Mouse (Mus musculus) neural tube, embryonic 13.5 days (tissue): ENCODE results near the gene Slamf9. TPM values are rescaled to one million over a fixed set of nuclear protein-coding genes. Genes with fewer than 3 reads are reported as not detected.

ENCODE experiments used
- ATAC-seq: fragments of 200-750 bp; cut with Nextera tagmentation; 2 replicates; pipeline ENCODE4 v1.8.0; 2017; ENCODE audit warnings: low read depth, mild to moderate bottlenecking, moderate TSS enrichment, moderate library complexity
- H3K27ac ChIP-seq: fragments of 300-500 bp; sonication (generic); replicated peaks from 2 replicates; pipeline ENCODE4 v1.5.1; 2015; ENCODE audit warnings: moderate library complexity, mild to moderate bottlenecking, inconsistent platforms
- H3K27me3 ChIP-seq: fragments of 300-500 bp; sonication (generic); 2 replicates; pipeline ENCODE4 v1.6.1; 2015; ENCODE audit warnings: mild to moderate bottlenecking, inconsistent platforms
- H3K36me3 ChIP-seq: fragments of 300-500 bp; sonication (generic); 2 replicates; pipeline ENCODE4 v1.6.1; 2015; ENCODE audit warnings: mild to moderate bottlenecking, inconsistent platforms
- H3K4me1 ChIP-seq: fragments of 300-500 bp; sonication (generic); replicated peaks from 2 replicates; pipeline ENCODE4 v1.6.1; 2015; ENCODE audit warnings: inconsistent platforms
- H3K4me2 ChIP-seq: fragments of 300-500 bp; sonication (generic); 2 replicates; pipeline ENCODE4 v1.6.1; 2015; ENCODE audit warnings: inconsistent platforms, mild to moderate bottlenecking, moderate library complexity
- H3K4me3 ChIP-seq: fragments of 300-500 bp; sonication (generic); 2 replicates; pipeline ENCODE4 v1.5.1; 2015; ENCODE audit warnings: mild to moderate bottlenecking, inconsistent platforms
- H3K9ac ChIP-seq: fragments of 300-500 bp; sonication (generic); 2 replicates; pipeline ENCODE4 v1.6.1; 2015; ENCODE audit warnings: moderate library complexity, mild to moderate bottlenecking, inconsistent platforms
- H3K9me3 ChIP-seq: fragments of 300-500 bp; sonication (generic); 2 replicates; pipeline ENCODE4 v1.6.1; 2016; ENCODE audit warnings: inconsistent platforms
- WGBS: fragments of 180-500 bp; shearing (Covaris S2); methylation state at CpG from one replicate; pipeline ENCODE4 v1.1.7; 2015; 5-methylcytosine and 5-hydroxymethylcytosine counted together
- polyA plus RNA-seq: library from polyadenylated mRNA; unstranded; fragments of >200 nt; fragmentation: Nextera tagmentation; extraction: Ambion mirVana; gene quantifications from 2 replicates; pipeline ENCODE4 v1.2.1, GENCODE M21; 2015

Slamf9 gene
- polyA plus RNA-seq, 1 experiment from 2014 or later: not detected

DNA sequence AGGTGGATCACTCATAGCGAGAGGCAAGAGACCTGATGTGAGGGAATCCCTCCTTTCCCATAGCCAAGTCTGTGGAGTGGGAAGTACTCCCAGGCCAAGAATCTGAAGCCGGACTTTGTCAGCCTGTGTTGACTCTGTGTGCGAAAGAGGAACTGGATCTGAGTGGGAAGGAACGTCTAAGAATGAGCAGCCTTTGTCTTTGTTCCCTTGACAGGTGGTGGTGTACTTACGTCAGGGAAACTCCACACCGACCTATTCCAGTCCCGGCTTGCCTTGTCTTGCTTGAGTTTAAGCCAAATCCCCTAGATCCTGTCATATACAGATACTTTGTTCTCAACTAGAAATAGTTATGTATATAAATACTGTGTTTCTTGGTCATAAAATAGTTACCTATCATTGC is 47.4 kb downstream of the Slamf9 start:
- Histone ChIP-seq H3K4me1 (peaks cover 25% of the 10 kb centered on the region), H3K9me3 (0 out of 2 replicates have a peak, but pooled peaks cover 1% of the 10 kb centered on the region), H3K36me3 (no peaks in the 10 kb centered on the region), H3K4me2 (no peak overlapping the region), H3K27me3 (peaks cover 9% of the 10 kb centered on the region), H3K9ac (no peak overlapping the region), H3K4me3 (no peak overlapping the region), H3K27ac (no peak overlapping the region)
- ATAC-seq: no peak
- WGBS: 74% methylated on average over 7 of the region's 7 CpGs

DNA sequence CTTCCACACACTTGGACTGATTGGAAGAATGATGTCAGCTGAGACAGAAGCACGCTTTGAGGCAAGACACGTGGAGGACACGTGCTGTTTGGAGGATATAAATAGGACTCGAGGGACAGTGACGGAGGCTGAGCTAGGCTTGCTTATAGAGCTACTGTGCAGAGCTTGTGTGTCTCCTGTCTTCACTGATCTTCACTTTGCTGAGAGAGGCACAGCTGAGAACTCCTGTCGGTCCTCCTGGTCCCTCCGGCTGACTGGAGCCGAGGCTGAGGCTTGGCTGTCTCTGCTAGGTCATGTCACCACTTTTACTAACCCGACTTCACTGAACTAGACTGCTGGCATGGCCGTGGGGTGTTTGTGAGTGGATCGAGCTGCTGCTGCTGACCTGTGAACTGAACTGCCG is 48.5 kb downstream of the Slamf9 start:
- Histone ChIP-seq H3K27ac (no peak overlapping the region), H3K9ac (no peak overlapping the region), H3K27me3 (peaks cover 13% of the 10 kb centered on the region), H3K9me3 (no peaks in the 10 kb centered on the region), H3K4me2 (no peak overlapping the region), H3K4me1 (peaks cover 25% of the 10 kb centered on the region), H3K36me3 (no peaks in the 10 kb centered on the region), H3K4me3 (no peak overlapping the region)
- 55% methylated on average over 12 of the region's 12 CpGs for WGBS
- no peak for ATAC-seq

DNA sequence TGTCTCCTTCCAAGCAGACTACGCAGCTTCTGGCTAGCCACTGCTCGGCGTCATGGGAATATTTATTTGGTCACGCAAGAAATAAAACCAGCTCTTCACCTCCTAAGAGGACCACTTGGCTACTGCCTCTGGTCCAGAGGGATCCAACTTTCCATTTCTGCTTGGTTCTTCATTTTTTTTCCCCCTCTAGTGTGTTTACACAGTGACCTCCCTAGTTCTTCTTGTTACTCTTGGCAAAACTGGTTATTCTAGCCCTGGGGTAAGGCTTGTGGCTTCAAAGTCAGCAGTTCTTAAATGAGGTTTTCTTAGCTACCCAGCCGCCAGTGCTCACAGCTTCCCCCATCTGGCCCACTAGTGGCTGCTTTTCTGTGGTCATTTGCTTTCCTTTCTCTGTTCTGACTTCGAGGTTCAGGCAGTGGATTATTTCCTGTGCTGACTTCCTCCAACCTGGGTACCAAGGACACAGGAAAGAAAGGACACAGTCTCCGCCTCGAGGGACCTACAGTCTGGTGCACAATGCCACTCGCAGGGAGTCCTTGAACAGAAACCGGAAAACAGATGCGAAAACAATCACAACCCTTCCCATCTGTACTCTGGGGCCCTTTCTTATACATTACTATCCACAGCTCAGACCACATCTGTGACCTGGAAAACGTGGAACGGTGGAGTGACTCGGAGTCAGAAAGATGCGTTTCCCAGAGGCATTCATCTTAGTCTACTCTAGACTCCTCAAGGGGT is 50.0 kb downstream of the Slamf9 start:
- H3K27ac ChIP-seq: peak overlapping the region; percentile 20; the same call in 1 of the 2 replicates
- peaks cover 27% of the 10 kb centered on the region for H3K4me1 ChIP-seq
- peak overlapping the region; percentile 15 for H3K4me2 ChIP-seq
- WGBS: 33% methylated on average over 15 of the region's 15 CpGs
- H3K4me3 ChIP-seq: no peak overlapping the region
- H3K36me3 ChIP-seq: no peaks in the 10 kb centered on the region
- no peak for ATAC-seq
- H3K9ac ChIP-seq: 0 out of 2 replicates have a peak overlapping the region, but pooled peaks have one; percentile 26
- H3K27me3 ChIP-seq: peaks cover 13% of the 10 kb centered on the region
- H3K9me3 ChIP-seq: no peaks in the 10 kb centered on the region

DNA sequence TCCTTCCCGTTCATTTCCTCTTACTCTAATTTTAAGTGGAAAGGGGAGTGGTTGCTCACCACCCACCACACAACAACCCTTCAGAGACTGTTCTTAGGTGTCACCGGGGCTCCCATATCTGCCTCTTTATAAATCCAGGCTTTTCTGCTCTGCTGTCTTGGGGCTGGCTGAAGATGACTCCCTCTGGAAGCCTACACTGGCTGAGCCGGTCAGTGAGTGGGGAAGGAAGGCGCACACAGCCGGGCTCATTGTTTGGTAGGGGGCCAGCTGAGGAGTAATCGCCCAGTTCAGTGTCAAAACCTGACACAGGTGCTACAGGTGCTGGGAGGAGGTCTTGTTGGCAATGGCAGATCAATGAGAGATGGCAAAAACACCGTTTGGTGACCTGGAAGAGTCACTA is 50.8 kb downstream of the Slamf9 start:
- 80% methylated on average over 7 of the region's 7 CpGs for WGBS
- Histone ChIP-seq H3K4me2 (no peak overlapping the region), H3K27ac (no peak overlapping the region), H3K36me3 (no peaks in the 10 kb centered on the region), H3K9me3 (no peaks in the 10 kb centered on the region), H3K4me3 (no peak overlapping the region), H3K4me1 (peaks cover 26% of the 10 kb centered on the region), H3K9ac (no peak overlapping the region), H3K27me3 (peaks cover 13% of the 10 kb centered on the region)
- ATAC-seq: no peak

DNA sequence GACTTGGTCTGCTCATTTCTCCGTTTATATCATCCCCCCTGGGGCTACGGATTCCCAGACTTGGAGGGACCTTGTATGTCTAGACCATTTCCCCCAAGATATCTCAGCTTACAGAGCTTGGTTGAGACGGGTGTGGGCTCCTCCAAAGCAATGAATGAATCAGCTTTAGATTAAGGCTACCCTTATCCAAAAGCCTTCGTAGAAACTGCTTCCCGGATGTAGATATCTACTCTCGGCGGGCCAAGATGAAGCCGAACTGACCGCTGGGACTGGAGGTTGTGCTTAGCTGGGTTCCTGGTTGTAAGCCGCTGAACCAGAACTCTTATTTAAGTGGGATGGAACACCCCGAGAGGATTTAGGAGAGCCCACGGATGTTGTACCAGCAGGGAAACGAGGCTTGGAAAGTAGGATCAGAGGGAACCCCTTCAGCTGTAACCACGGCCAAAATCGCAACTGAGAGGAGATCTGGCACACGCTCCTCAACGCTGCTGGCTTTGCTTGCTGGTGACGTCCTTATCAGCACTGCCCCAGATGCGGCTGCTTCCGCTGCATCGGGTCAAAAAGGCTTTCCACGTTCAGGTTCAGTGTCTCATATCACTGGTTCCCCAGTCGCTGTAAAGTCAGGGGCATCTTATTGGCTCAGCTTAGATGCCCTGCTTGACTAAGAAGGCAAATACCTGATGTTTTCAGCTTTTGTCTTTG is 51.4 kb downstream of the Slamf9 start:
- Histone ChIP-seq H3K9ac (no peak overlapping the region), H3K4me2 (no peak overlapping the region), H3K27ac (no peak overlapping the region), H3K9me3 (no peaks in the 10 kb centered on the region), H3K4me3 (no peak overlapping the region), H3K4me1 (peaks cover 26% of the 10 kb centered on the region), H3K27me3 (peaks cover 13% of the 10 kb centered on the region), H3K36me3 (no peaks in the 10 kb centered on the region)
- ATAC-seq: no peak
- WGBS: 78% methylated on average over 23 of the region's 23 CpGs

DNA sequence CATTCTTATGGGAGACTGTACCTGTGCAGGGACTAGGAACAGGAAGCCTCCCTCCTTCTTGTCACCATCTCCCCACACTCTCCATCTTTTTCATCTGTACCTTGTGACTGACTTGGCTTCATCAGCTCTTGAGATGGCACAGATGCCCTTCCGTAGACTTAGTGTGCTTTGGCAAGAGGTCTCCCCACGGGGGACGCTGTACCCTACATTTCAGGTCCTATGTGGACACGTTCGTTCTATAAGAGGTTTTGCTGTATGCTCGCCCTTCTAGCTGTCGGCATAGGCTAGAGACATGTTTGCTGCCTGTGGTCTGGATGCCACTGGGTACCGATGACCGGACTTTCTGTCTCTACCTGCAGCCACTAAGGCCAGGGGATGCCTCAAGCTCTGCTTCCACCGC is 52.3 kb downstream of the Slamf9 start:
- no peak overlapping the region for H3K4me2 ChIP-seq
- H3K9ac ChIP-seq: no peak overlapping the region
- ATAC-seq: no peak
- H3K4me3 ChIP-seq: no peak overlapping the region
- H3K27ac ChIP-seq: no peak overlapping the region
- no peaks in the 10 kb centered on the region for H3K36me3 ChIP-seq
- H3K27me3 ChIP-seq: peaks cover 13% of the 10 kb centered on the region
- no peaks in the 10 kb centered on the region for H3K9me3 ChIP-seq
- 93% methylated on average over 10 of the region's 10 CpGs for WGBS
- peaks cover 34% of the 10 kb centered on the region for H3K4me1 ChIP-seq

Other genes starting within 250 kb of the Slamf9 start
- gene Atp1a4, start 216.9 kb upstream of the Slamf9 start, polyA plus RNA-seq: not detected in 2 replicates
- gene Igsf8, start 213.7 kb upstream of the Slamf9 start, polyA plus RNA-seq: 116 and 126 TPM in 2 replicates
- gene Atp1a2, start 177.3 kb upstream of the Slamf9 start, polyA plus RNA-seq: 38.6 and 40.0 TPM in 2 replicates
- 1.5 and 2.1 TPM in 2 replicates for gene Kcnj9, start 146.0 kb upstream of the Slamf9 start, polyA plus RNA-seq
- 1.9 and 2.0 TPM in 2 replicates for gene Kcnj10, start 134.1 kb upstream of the Slamf9 start, polyA plus RNA-seq
- 5.1 and 5.7 TPM in 2 replicates for gene Pigm, start 98.8 kb upstream of the Slamf9 start, polyA plus RNA-seq
- gene Igsf9, start 6.4 kb downstream of the Slamf9 start, polyA plus RNA-seq: 62.6 and 65.9 TPM in 2 replicates
- gene Tagln2, start 24.7 kb downstream of the Slamf9 start, polyA plus RNA-seq: 160 and 187 TPM in 2 replicates
- 2.5 and 3.1 TPM in 2 replicates for gene Cfap45, start 45.4 kb downstream of the Slamf9 start, polyA plus RNA-seq
- gene Vsig8, start 80.6 kb downstream of the Slamf9 start, polyA plus RNA-seq: 0.82 and 0.85 TPM in 2 replicates
- not detected in 2 replicates for gene Slamf8, start 115.2 kb downstream of the Slamf9 start, polyA plus RNA-seq
- gene Fcrl6, start 127.2 kb downstream of the Slamf9 start, polyA plus RNA-seq: 0.15 and 0.52 TPM in 2 replicates
- 14.8 and 20.1 TPM in 2 replicates for gene Dusp23, start 157.6 kb downstream of the Slamf9 start, polyA plus RNA-seq
- 0.77 and 0.98 TPM in 2 replicates for gene Crp, start 222.7 kb downstream of the Slamf9 start, polyA plus RNA-seq